Mouse (Mus musculus): ENCODE results near the gene Acad12. TPM values are rescaled to one million over a fixed set of nuclear protein-coding genes. Genes with fewer than 3 reads are reported as not detected.

Gene Acad12
- polyA plus RNA-seq, 1 experiment: 6.6 TPM

DNA sequence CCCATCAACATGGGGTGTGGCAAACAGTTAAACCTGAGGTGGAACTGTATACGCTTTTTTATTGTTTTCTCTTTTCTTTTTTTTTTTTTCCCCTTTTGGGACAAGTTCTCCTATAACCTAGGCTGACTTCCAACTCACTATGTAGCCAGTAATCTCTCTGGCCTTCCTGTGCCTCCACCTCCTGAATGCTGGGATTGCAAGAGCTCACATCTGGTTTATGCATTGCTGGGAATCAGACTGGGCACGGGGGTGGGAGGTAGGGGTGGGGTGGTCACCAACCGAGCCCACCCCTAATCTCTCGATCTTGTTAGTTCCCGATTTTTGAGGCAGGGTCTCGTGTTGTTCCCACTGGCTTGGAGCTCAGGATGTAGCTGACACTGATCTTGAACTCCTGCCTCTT is 28.8 kb downstream of the Acad12 start:
- 66% methylated on average over 6 of the region's 6 CpGs for WGBS
- DNase-seq (ENCODE audit: low read depth, low spot score): no peak

DNA sequence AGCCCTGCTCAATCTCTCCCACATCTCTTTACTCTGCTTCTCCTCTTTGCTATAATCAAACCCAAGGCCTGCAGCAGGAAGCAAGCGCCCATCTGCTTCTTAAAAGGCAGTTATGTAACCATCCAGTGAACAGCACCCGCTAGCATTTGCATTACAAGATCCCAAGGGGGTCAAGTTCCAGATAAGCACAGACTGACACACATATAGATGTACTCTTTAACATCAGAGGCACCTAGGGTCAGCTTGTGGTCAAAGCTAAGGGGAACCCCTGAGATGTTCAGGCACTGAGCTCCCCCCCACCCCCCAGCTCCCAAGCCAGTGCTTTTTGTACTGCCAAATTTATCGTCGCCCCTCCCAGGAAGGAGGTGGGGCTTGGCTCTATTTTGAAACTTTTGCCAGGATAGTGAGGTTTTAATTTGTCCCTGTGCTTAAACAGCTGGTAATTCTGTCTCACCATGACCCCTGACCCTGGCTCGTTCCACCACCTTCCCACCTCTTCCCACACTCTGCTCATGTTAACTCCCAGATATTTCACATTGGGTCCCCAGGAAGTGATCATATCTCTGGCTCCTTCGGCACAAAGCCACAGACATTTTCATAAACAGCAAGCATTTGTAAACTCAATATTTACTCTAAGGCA is 32.2 kb downstream of the Acad12 start:
- no peak for DNase-seq (ENCODE audit: low read depth, low spot score)
- 7% methylated on average over 6 of the region's 6 CpGs for WGBS

DNA sequence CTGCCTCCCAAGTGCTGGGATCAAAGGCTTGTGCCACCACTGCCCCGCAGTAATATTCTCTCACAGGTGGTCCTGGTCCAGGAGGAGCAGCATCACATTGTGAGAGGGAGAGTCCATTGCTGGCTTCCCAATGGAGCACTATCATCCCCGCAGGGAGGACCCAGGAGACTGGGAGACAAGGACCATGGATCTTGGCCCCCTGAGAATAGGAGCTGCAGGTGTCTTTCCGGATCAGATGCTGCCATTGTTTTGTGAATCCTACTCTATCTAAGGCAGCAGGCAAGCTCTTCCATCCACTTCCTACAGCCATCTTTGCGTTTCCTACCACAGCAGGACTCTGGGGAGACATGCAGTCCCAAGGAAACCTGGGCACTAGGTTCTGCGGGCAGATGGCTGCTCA is 33.0 kb downstream of the Acad12 start:
- DNase-seq (ENCODE audit: low read depth, low spot score): no peak
- 85% methylated on average over 5 of the region's 5 CpGs for WGBS

DNA sequence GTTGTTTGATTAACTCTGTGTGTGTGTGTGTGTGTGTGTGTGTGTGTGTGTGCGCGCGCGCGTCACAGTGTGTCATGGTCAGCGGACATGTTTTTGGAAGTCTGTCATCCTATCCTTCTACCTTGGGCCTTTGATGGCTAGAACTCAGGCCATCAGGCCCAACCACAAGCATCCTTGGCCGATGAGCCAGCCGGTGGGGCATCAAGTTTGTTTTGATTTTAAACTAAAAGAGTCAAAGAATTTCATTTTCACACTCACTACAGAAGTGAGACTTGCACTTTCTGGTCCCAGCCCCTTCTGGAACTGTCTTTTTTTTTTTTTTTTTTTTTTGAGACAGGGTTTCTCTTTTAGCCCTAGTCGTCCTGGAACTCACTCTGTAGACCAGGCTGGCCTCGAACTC is 33.7 kb downstream of the Acad12 start:
- no peak for DNase-seq (ENCODE audit: low read depth, low spot score)
- 93% methylated on average over 10 of the region's 10 CpGs for WGBS

DNA sequence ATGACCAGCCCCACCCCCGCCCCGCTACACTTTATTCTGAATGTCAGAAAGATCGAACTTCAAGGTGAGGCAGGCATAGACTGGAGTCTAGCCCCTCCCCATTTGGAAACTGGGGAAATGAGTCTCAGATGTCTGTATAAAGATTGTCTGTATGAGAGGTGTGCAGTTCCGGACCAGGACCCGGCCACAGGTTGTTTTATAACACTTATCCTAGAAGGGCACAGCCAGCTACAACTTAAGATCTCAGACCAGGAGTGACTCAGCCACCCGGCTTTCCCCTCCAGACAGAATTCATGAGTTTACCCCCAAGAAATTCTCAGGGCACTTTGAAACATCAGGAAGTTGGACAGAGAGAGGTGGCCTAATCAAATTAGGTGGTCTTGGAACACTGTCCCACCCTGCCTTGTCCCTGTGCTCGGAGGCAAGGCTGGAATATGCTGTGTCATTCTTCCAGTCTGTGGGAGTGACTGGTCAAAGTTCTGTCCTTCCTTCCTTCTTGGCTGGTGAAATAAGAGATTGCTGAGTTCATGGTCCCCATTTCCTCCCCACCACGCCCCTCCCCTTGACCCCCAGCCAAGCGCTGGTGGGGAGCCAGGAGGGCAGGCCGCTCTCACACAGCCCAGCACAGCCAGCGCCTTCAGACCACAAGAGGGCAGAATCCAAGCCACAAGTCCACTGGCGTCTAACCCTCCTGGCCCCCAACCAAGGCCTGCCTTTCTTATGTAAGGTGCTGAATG is 34.8 kb downstream of the Acad12 start:
- DNase-seq (ENCODE audit: low read depth, low spot score): no peak
- 15% methylated on average over 12 of the region's 12 CpGs for WGBS

DNA sequence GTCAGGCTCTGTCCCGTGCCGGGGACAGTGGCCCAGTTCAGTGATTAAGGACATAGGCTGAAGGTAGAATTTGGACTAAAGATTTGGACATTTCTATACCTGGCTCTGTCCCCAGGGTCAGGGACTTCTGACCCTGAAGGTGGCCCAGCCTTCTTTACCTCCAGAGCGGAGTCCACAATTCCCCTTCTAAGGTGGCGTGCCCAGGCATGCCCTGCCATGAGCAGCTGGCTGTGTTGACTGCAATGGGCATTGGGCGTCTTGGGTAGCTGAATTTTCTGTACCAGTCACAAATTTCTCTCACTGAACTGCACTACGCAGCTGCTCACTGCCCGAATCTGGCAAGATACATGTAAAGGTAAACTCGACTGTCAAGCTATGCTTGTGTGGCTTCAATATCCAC is 36.8 kb downstream of the Acad12 start:
- DNase-seq (ENCODE audit: low read depth, low spot score): no peak
- WGBS: 93% methylated on average over 8 of the region's 8 CpGs

DNA sequence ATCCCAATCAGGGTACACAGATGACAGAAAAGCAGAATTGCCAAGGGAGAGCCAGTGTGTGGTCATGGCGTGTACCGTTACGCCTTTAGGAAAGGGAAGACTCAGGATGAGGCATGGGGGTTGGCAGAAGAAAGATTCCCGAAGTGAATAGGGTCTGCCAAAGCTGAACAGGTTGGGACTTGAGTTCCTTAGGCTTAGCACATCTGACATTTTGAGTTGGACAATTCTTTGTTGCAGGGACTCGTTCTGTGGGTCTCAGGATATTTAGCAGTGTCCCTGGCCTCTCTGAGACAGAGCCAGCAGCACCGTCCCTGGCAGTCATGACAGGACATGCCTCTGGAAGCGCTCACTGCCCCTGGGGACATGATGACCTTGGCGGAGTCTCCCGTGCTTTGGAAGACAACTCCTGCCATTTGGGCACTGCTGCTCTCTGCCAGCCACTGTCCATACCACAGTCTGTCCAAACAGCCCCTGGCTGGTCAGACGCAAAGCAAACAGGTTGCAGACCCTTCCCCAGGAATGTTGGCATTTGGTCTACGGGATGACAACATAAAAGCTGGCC is 41.7 kb downstream of the Acad12 start:
- WGBS: 90% methylated on average over 11 of the region's 11 CpGs
- DNase-seq (ENCODE audit: low read depth, low spot score): no peak

DNA sequence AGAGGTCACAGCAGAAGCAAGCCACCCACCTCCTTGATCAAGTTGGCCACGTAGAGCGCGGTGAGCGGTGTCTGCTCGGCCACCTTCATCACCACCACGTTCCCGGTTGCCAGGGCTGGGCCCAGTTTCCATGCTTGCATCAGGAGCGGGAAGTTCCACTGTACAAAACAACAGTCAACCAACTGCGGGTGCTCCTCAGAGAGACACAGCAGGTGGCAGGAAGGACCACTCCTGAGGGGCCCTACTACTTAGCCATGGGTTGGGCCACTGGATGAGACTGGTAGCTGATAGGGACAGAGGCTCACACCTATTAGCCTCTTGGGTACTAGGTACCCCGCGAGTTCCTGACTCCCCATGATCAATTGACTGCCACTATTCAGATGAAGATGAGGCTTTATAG is 42.9 kb downstream of the Acad12 start:
- 94% methylated on average over 11 of the region's 11 CpGs for WGBS
- DNase-seq (ENCODE audit: low read depth, low spot score): no peak

DNA sequence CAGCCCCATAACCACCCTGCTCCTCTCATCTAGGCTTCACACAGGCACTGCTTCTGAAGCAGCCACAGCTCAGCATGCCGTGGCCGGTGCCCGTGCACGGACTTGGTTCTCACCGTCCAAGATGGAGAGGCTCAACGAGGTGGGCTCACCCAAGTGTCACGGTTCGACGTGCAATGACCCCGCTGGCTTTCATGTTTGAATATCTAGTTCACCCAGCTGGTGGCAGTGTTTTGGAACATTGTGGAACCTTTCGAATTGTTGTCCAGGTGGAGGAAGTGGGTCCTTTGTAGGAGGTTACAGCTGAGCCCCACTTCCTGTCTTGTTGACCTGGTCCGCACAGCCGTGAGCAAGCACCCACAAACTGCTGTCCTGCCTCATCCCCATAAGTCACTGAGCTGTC is 44.6 kb downstream of the Acad12 start:
- WGBS: 89% methylated on average over 13 of the region's 13 CpGs
- no peak for DNase-seq (ENCODE audit: low read depth, low spot score)

DNA sequence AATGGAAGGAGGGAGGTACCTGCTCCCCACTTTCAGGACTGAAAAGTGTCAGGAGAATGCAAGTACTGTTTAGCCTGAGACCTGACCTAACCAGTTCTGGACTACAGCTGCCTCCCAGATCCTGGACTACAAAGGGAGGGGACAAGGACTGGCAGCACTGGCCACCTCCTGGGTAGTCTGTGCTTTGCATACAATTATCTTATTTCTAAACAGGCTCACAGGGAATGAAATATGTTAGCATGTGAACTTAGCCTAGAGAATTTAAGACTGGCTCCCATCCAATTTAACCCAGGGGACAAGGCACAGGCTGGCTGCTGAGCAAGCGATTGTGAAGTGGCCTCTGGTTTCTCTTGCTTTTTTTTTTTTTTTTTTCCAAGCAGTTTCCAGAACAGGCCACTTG is 48.0 kb downstream of the Acad12 start:
- WGBS: 67% methylated on average over 1 of the region's 1 CpGs
- DNase-seq (ENCODE audit: low read depth, low spot score): no peak

DNA sequence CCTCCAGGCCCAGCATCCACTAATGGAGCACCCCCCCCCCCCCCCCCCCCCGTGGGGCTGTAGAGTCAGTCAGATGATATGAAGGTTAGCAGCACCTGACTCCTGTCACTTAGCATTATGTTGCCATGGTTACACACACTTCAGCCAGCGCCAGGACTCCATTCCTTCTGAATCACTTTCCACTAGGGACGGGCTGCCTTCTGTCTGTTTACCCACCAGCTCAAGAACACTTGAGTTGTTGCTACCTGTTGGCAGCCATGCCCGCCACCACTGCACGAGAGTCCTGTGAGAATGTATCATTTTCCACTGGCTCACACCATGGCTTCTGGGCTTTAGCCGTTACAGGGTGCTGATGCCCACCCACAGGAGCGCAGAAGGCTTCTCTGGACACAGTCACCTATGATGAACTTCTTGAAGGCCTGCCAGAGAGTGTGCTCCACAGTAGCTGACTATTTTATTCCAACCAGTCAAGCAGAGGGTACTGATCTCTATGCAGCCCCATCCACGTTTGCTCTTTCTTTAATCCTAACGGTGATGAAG is 48.8 kb downstream of the Acad12 start:
- no peak for DNase-seq (ENCODE audit: low read depth, low spot score)

DNA sequence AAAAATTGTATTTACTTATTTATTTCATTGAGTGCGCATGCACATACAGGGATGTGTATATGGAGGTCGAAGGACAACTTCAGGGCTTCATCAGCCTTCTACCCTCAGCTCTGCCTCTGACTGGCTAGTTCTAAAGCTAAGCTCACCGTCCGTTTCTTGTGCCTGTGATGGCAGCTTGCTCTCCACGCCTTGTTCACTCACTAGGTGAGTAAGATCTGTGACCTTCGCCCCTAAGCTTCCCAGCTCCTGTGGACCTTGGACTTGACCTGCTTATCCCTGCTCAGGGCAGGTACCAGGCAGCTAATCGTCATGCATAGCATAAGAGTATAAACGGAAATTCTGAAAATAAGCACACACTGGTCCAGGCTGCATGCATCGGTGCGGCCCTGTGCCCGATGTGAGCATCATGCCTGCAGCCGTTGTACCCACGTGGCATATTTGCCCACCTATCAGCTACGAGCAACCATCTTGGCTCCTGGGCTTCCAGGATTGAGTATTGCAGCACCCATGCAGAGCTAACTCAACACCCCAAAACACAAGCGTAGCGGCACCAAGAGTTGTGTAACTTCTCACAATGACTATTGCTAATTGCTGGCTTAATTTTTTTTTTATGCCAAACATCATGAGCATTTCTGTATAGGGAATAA is 52.6 kb downstream of the Acad12 start:
- DNase-seq (ENCODE audit: low read depth, low spot score): no peak
- WGBS: 48% methylated on average over 16 of the region's 16 CpGs

More for the DNA sequence above, 48.8 kb downstream of the Acad12 start:
- WGBS: 83% methylated on average over 9 of the region's 9 CpGs

DNA sequence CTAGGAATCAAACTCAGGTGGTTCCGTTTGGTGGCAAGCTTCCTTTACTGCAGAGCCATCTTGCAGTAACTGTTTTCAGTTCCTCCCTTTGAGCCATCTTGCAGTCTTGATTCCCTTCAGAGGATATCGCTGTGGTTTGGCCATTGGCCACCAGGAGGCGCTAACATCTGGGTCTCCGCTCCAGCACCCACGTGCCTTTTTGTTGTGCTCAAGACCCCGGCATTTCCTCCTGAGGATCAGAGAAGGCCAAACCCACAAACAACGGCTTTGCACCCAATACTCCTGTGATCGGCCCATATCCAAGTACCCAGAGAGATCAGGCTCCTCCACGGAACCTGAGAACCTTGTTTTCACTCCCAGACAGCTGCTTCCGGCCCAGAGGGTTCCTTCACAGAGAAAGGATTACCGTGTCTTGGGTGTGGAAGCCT is 54.3 kb downstream of the Acad12 start:
- WGBS: 4% methylated on average over 11 of the region's 11 CpGs
- no peak for DNase-seq (ENCODE audit: low read depth, low spot score)

DNA sequence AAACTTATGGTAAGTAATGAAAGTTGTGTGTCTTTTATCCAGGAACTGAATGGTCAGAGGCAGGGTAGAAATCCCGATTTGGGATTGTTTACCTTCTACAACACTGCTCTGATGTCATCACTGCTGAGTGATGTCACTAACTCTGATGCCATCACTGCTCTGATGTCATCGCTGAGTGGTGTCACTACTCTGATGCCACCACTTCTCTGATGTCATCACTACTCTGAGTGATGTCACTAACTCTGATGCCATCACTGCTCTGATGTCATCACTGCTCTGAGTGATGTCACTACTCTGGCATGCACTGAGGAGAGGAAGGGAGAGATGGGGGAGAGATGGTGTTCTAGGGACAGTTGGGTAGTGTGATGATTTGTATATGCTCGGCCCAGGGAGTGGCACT is 56.3 kb downstream of the Acad12 start:
- WGBS: 68% methylated on average over 3 of the region's 3 CpGs
- DNase-seq (ENCODE audit: low read depth, low spot score): no peak

DNA sequence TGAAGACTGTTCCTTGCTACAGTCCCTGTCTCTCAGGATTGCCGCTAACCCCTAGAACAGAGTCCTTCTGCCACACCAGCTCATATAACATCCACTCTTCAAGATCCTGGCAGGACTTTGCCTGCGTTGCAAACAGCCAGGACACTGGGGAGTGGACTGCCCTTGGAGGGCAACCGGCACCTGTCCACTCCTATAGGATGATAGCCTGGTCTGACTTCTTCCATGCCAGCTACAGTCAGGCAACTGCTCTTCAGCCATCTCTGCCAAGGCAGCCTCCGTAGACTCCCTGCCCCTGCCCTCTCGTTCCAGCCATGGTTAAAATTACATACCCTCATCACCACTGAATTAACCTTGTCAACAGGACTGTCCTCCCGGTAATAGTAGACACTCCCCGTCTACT is 69.5 kb downstream of the Acad12 start:
- WGBS: 85% methylated on average over 7 of the region's 7 CpGs
- no peak for DNase-seq (ENCODE audit: low read depth, low spot score)

DNA sequence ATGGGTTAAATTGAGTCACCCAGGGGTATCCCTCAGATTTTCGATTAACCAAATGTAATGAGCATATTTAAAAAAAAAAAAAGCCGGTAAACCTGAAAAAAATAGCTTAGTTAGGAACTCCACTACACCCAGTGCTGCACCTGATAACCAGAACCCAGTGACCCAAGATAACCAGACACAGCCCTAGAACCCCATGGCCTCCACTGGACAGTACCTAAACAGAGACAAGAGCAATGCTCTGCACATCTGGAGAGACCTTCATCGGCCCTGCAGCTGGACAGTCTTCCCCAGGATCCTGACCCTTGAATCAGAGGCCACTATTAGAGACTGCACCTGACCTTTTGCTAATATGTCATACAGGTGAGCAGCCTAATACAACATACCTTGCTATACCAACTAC is 71.7 kb downstream of the Acad12 start:
- 89% methylated on average over 3 of the region's 3 CpGs for WGBS
- DNase-seq (ENCODE audit: low read depth, low spot score): no peak

Other genes starting within 250 kb of the Acad12 start
- gene Trafd1, start 233.3 kb downstream of the Acad12 start, polyA plus RNA-seq (2012; rRNA removed): 99.6 and 125 TPM in 2 replicates
- 6.5 and 10.2 TPM in 2 replicates for gene Naa25, start 221.0 kb downstream of the Acad12 start, polyA plus RNA-seq (2012; rRNA removed)
- gene Tmem116, start 167.0 kb downstream of the Acad12 start, polyA plus RNA-seq (2012; rRNA removed): 6.6 and 9.1 TPM in 2 replicates
- 43.5 and 53.7 TPM in 2 replicates for gene Erp29, start 166.4 kb downstream of the Acad12 start, polyA plus RNA-seq (2012; rRNA removed)
- gene Adam1b, start 115.5 kb downstream of the Acad12 start, polyA plus RNA-seq (2012; rRNA removed): not detected in 2 replicates
- 2.6 and 4.6 TPM in 2 replicates for gene Adam1a, start 73.5 kb downstream of the Acad12 start, polyA plus RNA-seq (2012; rRNA removed)
- 0.10 and 0.27 TPM in 2 replicates for gene Gm42878, start 73.5 kb downstream of the Acad12 start, polyA plus RNA-seq (2012; rRNA removed)
- 65.2 and 67.8 TPM in 2 replicates for gene Mapkapk5, start 73.0 kb downstream of the Acad12 start, polyA plus RNA-seq (2012; rRNA removed)
- gene Aldh2, start 25.1 kb downstream of the Acad12 start, polyA plus RNA-seq (2012; rRNA removed): 215 and 293 TPM in 2 replicates
- 5.6 and 8.7 TPM in 2 replicates for gene Acad10, start 41.6 kb upstream of the Acad12 start, polyA plus RNA-seq (2012; rRNA removed)
- gene Brap, start 41.6 kb upstream of the Acad12 start, polyA plus RNA-seq (2012; rRNA removed): 18.7 and 22.7 TPM in 2 replicates
- 34.7 and 60.1 TPM in 2 replicates for gene Atxn2, start 92.4 kb upstream of the Acad12 start, polyA plus RNA-seq (2012; rRNA removed)
- 12.1 and 17.3 TPM in 2 replicates for gene Sh2b3, start 218.7 kb upstream of the Acad12 start, polyA plus RNA-seq (2012; rRNA removed)
- 67.6 and 116 TPM in 2 replicates for gene Pheta1, start 230.0 kb upstream of the Acad12 start, polyA plus RNA-seq (2012; rRNA removed)

Measured in large intestine, adult 2 months (tissue).